Mouse (Mus musculus): ENCODE results near the gene Polr1c.

DNA sequence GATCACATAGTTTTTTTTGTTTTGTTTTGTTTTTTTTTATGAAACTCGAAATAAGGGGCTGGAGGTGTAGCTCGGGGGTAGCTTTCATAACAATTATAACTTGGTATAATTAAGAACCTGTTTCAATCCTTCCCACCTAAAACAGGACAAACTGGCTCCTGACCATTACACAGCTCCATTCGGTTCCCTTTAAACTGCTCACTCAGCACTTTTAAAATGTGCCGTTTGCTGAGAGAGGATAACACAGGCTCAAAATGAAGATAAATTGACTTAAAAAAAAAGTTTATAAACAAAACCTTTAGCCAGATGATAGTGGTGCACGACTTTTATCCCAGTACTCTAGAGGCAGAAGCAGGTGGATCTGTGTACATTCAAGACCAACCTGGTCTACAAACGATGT lies 37.6 kb upstream of the Polr1c start:
- TF ChIP-seq CTCF (conservative IDR thresholded peaks at IDR 0.05; ENCODE audit: insufficient read depth, insufficient read length, low read depth, low read length) (no peak), POLR2A (IDR thresholded peaks at IDR 0.05; ENCODE audit: low read depth, low read length) (no peak)
